ENCODE assay signal across 21 mouse cellular contexts in the genomic region with DNA sequence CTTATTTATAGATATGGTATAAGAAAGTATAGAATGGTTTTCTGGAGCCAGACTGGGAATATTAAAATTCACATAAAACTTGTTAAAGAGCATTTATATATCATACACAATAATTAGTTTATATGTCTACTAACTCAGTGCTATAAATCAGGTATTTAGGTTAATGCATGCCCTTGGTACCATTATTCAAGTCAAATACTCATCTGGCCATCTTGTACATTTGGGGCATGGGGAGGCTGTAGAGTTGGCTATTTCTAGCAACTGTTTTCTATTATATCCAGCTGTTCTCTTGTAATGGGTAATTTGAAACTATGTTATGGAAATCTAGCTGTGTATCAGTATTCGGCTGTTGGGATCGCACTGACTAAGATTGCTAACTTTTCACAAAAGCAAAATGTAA.
DNase-seq lines count a peak whose midpoint lies in the region; ATAC-seq and TF ChIP-seq lines count a peak whose summit lies in the region.
"Had no signal": no experiment of that assay in that cellular context is flagged by ENCODE, and none has a peak within 500 bp of the region (broad histone marks: within the 10 kb centered on the region; RNA-seq: fewer than 3 reads in every experiment).

No protein-coding gene starts in this region.

- H3K4me2 ChIP-seq in limb, embryonic 12.5 days: no peak overlapping the region
- H3K4me2 ChIP-seq in limb, embryonic 13.5 days (replicated peaks): no peak overlapping the region
- no peak overlapping the region for H3K4me2 ChIP-seq in stomach, postnatal 0 days (replicated peaks; ENCODE audit: low read depth)

- no peak for TF ChIP-seq EP300 in stomach, postnatal 0 days (optimal IDR thresholded peaks at IDR 0.05)

- H3K27me3 ChIP-seq in limb, embryonic 12.5 days: no peaks in the 10 kb centered on the region
- H3K27me3 ChIP-seq in limb, embryonic 10.5 days (ENCODE audit: low read depth, poor library complexity, severe bottlenecking): no peaks in the 10 kb centered on the region
- no peaks in the 10 kb centered on the region for H3K27me3 ChIP-seq in limb, embryonic 13.5 days
- H3K27me3 ChIP-seq in stomach, postnatal 0 days (ENCODE audit: control insufficient read depth, insufficient read depth, low read length): no peaks in the 10 kb centered on the region
- no peaks in the 10 kb centered on the region for H3K27me3 ChIP-seq in forebrain, embryonic 10.5 days (ENCODE audit: poor library complexity, severe bottlenecking)
- H3K27me3 ChIP-seq: CH12.LX, Patski had no signal

- no peak overlapping the region for H3K27ac ChIP-seq in limb, embryonic 12.5 days
- H3K27ac ChIP-seq in limb, embryonic 10.5 days: no peak overlapping the region
- peak overlapping the region; percentile 75 for H3K27ac ChIP-seq in embryonic fibroblast, embryonic 13.5 days (ENCODE audit: insufficient read depth, low read length)
- no peak overlapping the region for H3K27ac ChIP-seq in limb, embryonic 13.5 days
- no peak overlapping the region for H3K27ac ChIP-seq in stomach, postnatal 0 days (replicated peaks)
- H3K27ac ChIP-seq in forebrain, embryonic 10.5 days: no peak overlapping the region

- no peaks in the 10 kb centered on the region for H3K36me3 ChIP-seq in limb, embryonic 12.5 days
- no peaks in the 10 kb centered on the region for H3K36me3 ChIP-seq in limb, embryonic 10.5 days
- H3K36me3 ChIP-seq in limb, embryonic 13.5 days: no peaks in the 10 kb centered on the region
- no peaks in the 10 kb centered on the region for H3K36me3 ChIP-seq in stomach, postnatal 0 days (ENCODE audit: control insufficient read depth, insufficient read depth, low read length)
- H3K36me3 ChIP-seq in forebrain, embryonic 10.5 days (replicated peaks): no peaks in the 10 kb centered on the region
- H3K36me3 ChIP-seq: G1E had no signal

- no peak for TF ChIP-seq POLR2A in embryonic fibroblast, embryonic 13.5 days (IDR thresholded peaks at IDR 0.05; ENCODE audit: low read depth, low read length)

- 52% methylated on average over 2 of the region's 2 CpGs for WGBS in limb, embryonic 12.5 days
- 82% methylated on average over 2 of the region's 2 CpGs for WGBS in limb, embryonic 10.5 days
- 47% methylated on average over 2 of the region's 2 CpGs for WGBS in limb, embryonic 13.5 days
- 83% methylated on average over 2 of the region's 2 CpGs for WGBS in stomach, postnatal 0 days
- 80% methylated on average over 2 of the region's 2 CpGs for WGBS in forebrain, embryonic 10.5 days

- no peak for TF ChIP-seq CTCF in embryonic fibroblast, embryonic 13.5 days (IDR thresholded peaks at IDR 0.05; ENCODE audit: borderline replicate concordance, insufficient read depth, low read length)
- no peak for TF ChIP-seq CTCF in stomach, postnatal 0 days (IDR thresholded peaks at IDR 0.05; ENCODE audit: low read depth)

- H3K9ac ChIP-seq in limb, embryonic 12.5 days (replicated peaks): no peak overlapping the region
- H3K9ac ChIP-seq in limb, embryonic 13.5 days: no peak overlapping the region
- H3K9ac ChIP-seq in stomach, postnatal 0 days (ENCODE audit: low read length): no peak overlapping the region

- 0 out of 2 replicates have a peak, but pooled peaks have one; percentile 68 for ATAC-seq in limb, embryonic 12.5 days (ENCODE audit: insufficient number of reproducible peaks, insufficient read depth, low FRiP score, low TSS enrichment, low read depth)
- ATAC-seq in limb, embryonic 13.5 days (ENCODE audit: low FRiP score, low read depth): peak; percentile 73; the same call in 1 of the 2 replicates
- no peak for ATAC-seq in stomach, postnatal 0 days (ENCODE audit: low FRiP score, low TSS enrichment)
- ATAC-seq: activated CD4-positive, CD25-positive, alpha-beta regulatory T cell, adult 4 months; CD4-positive, CD25-positive, alpha-beta regulatory T cell, adult 4 months; Patski had no signal

- no peaks in the 10 kb centered on the region for H3K9me3 ChIP-seq in limb, embryonic 12.5 days
- H3K9me3 ChIP-seq in limb, embryonic 10.5 days (replicated peaks): no peaks in the 10 kb centered on the region
- H3K9me3 ChIP-seq in limb, embryonic 13.5 days: no peaks in the 10 kb centered on the region
- no peaks in the 10 kb centered on the region for H3K9me3 ChIP-seq in stomach, postnatal 0 days (ENCODE audit: control insufficient read depth, low read length)
- H3K9me3 ChIP-seq in forebrain, embryonic 10.5 days: no peaks in the 10 kb centered on the region; the same call in 1 of the 2 replicates
- H3K9me3 ChIP-seq: G1E had no signal

- H3K4me3 ChIP-seq in limb, embryonic 12.5 days (replicated peaks): no peak overlapping the region
- no peak overlapping the region for H3K4me3 ChIP-seq in limb, embryonic 10.5 days
- H3K4me3 ChIP-seq in embryonic fibroblast, embryonic 13.5 days (ENCODE audit: insufficient read depth, low read length): no peak overlapping the region
- H3K4me3 ChIP-seq in limb, embryonic 13.5 days: no peak overlapping the region
- H3K4me3 ChIP-seq in stomach, postnatal 0 days (ENCODE audit: low read depth, low read length): no peak overlapping the region
- H3K4me3 ChIP-seq in forebrain, embryonic 10.5 days: no peak overlapping the region

- no peak for DNase-seq in limb, embryonic 10.5 days (ENCODE audit: low spot score)
- no peak for DNase-seq in stomach, postnatal 0 days (ENCODE audit: low spot score)
- DNase-seq in forebrain, embryonic 10.5 days (ENCODE audit: extremely low spot score, low spot score): no peak
- DNase-seq: adrenal gland, adult 2 months; adrenal gland, adult 8-10 months; adrenal gland, postnatal 10 days; adrenal gland, postnatal 14 days; adrenal gland, postnatal 25 days; adrenal gland, postnatal 36 days; B cell, adult 2 months; cerebellum, adult 11 months; cerebellum, adult 11-12 months; cerebellum, adult 18-20 months had no signal

- no peaks in the 10 kb centered on the region for H3K4me1 ChIP-seq in limb, embryonic 12.5 days (replicated peaks)
- H3K4me1 ChIP-seq in limb, embryonic 10.5 days: no peaks in the 10 kb centered on the region
- H3K4me1 ChIP-seq in embryonic fibroblast, embryonic 13.5 days (ENCODE audit: control insufficient read depth, insufficient read depth, low read length): peaks cover 2% of the 10 kb centered on the region; the same call in 1 of the 2 replicates
- 0 out of 2 replicates have a peak, but pooled peaks cover 2% of the 10 kb centered on the region for H3K4me1 ChIP-seq in limb, embryonic 13.5 days
- no peaks in the 10 kb centered on the region for H3K4me1 ChIP-seq in stomach, postnatal 0 days (replicated peaks; ENCODE audit: control insufficient read depth, insufficient read depth)
- H3K4me1 ChIP-seq in forebrain, embryonic 10.5 days: no peaks in the 10 kb centered on the region
